Comparison of ENCODE assay signal across 18 mouse cellular contexts in the genomic region with DNA sequence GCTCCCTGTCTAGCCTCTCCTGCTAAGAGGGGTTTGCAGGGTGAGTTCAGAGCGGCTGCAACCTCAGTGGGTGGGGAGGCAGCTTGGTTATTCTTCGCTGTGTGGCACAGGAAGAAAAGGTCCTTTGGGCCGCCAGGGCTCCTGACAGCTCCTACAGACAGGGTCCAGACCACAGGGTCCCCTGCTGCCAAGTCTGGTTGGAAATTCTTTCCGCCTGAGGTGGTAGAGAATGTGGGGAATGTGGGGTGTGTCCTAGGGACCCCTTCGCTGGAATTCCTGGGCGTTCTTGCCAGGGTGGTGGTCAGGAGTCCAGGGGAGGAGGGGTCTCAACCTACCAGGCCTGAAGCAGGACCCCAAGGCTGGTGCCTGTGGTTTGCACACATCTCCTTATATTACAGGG. TPM values are rescaled to one million over a fixed set of nuclear protein-coding genes. Genes with fewer than 3 reads are reported as not detected.
A peak's percentile ranks its signal among the peaks of the same experiment; 100 is the strongest.
DNase-seq lines count a peak whose midpoint lies in the region; ATAC-seq lines count a peak whose summit lies in the region.
"Had no signal": no experiment of that assay in that cellular context is flagged by ENCODE, and none has a peak within 500 bp of the region (broad histone marks: within the 10 kb centered on the region; RNA-seq: fewer than 3 reads in every experiment).

No protein-coding gene starts in this region.

- no peak overlapping the region for H3K4me3 ChIP-seq in heart, embryonic 16.5 days (ENCODE audit: low read length)
- H3K4me3 ChIP-seq in midbrain, embryonic 13.5 days (replicated peaks) = no peak overlapping the region
- no peak overlapping the region for H3K4me3 ChIP-seq in midbrain, embryonic 14.5 days (replicated peaks; ENCODE audit: low read depth, low read length)
- H3K4me3 ChIP-seq: embryonic facial prominence, embryonic 12.5 days; forebrain, embryonic 15.5 days; hindbrain, embryonic 12.5 days; liver, embryonic 13.5 days; neural tube, embryonic 13.5 days; stomach, embryonic 15.5 days had no signal

- 8% methylated on average over 6 of the region's 6 CpGs for WGBS in heart, embryonic 16.5 days
- WGBS in midbrain, embryonic 13.5 days = 38% methylated on average over 6 of the region's 6 CpGs
- WGBS in midbrain, embryonic 14.5 days = 32% methylated on average over 6 of the region's 6 CpGs

- no peaks in the 10 kb centered on the region for H3K36me3 ChIP-seq in heart, embryonic 16.5 days (ENCODE audit: control insufficient read depth, insufficient read depth)
- H3K36me3 ChIP-seq in midbrain, embryonic 13.5 days = no peaks in the 10 kb centered on the region
- H3K36me3 ChIP-seq in midbrain, embryonic 14.5 days (ENCODE audit: control insufficient read depth, insufficient read depth, low read length) = no peaks in the 10 kb centered on the region
- H3K36me3 ChIP-seq: embryonic facial prominence, embryonic 12.5 days; forebrain, embryonic 15.5 days; hindbrain, embryonic 12.5 days; liver, embryonic 13.5 days; neural tube, embryonic 13.5 days; stomach, embryonic 15.5 days had no signal

- intact Hi-C loops in heart, postnatal 25 days (cut with DNase I) = loop anchor here (10.0 kb wide), 1 partner anchor 338 kb away; no protein-coding TSS in a partner anchor

- H3K9me3 ChIP-seq in heart, embryonic 16.5 days (replicated peaks; ENCODE audit: control insufficient read depth, low read length) = no peaks in the 10 kb centered on the region
- H3K9me3 ChIP-seq in midbrain, embryonic 13.5 days = no peaks in the 10 kb centered on the region
- no peaks in the 10 kb centered on the region for H3K9me3 ChIP-seq in midbrain, embryonic 14.5 days (ENCODE audit: control insufficient read depth, low read length)
- H3K9me3 ChIP-seq: embryonic facial prominence, embryonic 12.5 days; forebrain, embryonic 15.5 days; hindbrain, embryonic 12.5 days; liver, embryonic 13.5 days; neural tube, embryonic 13.5 days; stomach, embryonic 15.5 days had no signal

- ATAC-seq in heart, embryonic 16.5 days (replicated peaks; ENCODE audit: extremely low read depth, insufficient read depth, low FRiP score) = peak; percentile 69; the same call in 1 of the 2 replicates
- no peak for ATAC-seq in midbrain, embryonic 13.5 days
- no peak for ATAC-seq in midbrain, embryonic 14.5 days (ENCODE audit: low FRiP score, low TSS enrichment)
- ATAC-seq: forebrain, embryonic 15.5 days had no signal

- no peak overlapping the region for H3K9ac ChIP-seq in heart, embryonic 16.5 days (ENCODE audit: low read length)
- 0 out of 2 replicates have a peak overlapping the region, but pooled peaks have one; percentile 28 for H3K9ac ChIP-seq in midbrain, embryonic 13.5 days (replicated peaks)
- no peak overlapping the region for H3K9ac ChIP-seq in midbrain, embryonic 14.5 days (replicated peaks; ENCODE audit: low read length)
- H3K9ac ChIP-seq: embryonic facial prominence, embryonic 12.5 days; forebrain, embryonic 15.5 days; hindbrain, embryonic 12.5 days; liver, embryonic 13.5 days; neural tube, embryonic 13.5 days; stomach, embryonic 15.5 days had no signal

- H3K4me2 ChIP-seq in heart, embryonic 16.5 days (ENCODE audit: low read depth, low read length) = no peak overlapping the region
- H3K4me2 ChIP-seq in midbrain, embryonic 13.5 days (replicated peaks) = no peak overlapping the region
- no peak overlapping the region for H3K4me2 ChIP-seq in midbrain, embryonic 14.5 days (ENCODE audit: low read length)
- H3K4me2 ChIP-seq: embryonic facial prominence, embryonic 12.5 days; forebrain, embryonic 15.5 days; hindbrain, embryonic 12.5 days; liver, embryonic 13.5 days; neural tube, embryonic 13.5 days; stomach, embryonic 15.5 days had no signal

- no peak overlapping the region for H3K27ac ChIP-seq in heart, embryonic 16.5 days (ENCODE audit: low read length)
- H3K27ac ChIP-seq in midbrain, embryonic 13.5 days = no peak overlapping the region; the same call in 1 of the 2 replicates
- H3K27ac ChIP-seq in midbrain, embryonic 14.5 days (replicated peaks; ENCODE audit: low read depth, low read length) = no peak overlapping the region
- H3K27ac ChIP-seq: embryonic facial prominence, embryonic 12.5 days; forebrain, embryonic 15.5 days; hindbrain, embryonic 12.5 days; liver, embryonic 13.5 days; neural tube, embryonic 13.5 days; stomach, embryonic 15.5 days had no signal

- peaks cover 10% of the 10 kb centered on the region for H3K4me1 ChIP-seq in heart, embryonic 16.5 days (ENCODE audit: control insufficient read depth, insufficient read depth, low read length)
- peaks cover 16% of the 10 kb centered on the region; the same call in 1 of the 2 replicates for H3K4me1 ChIP-seq in midbrain, embryonic 13.5 days (replicated peaks)
- H3K4me1 ChIP-seq in midbrain, embryonic 14.5 days (ENCODE audit: control insufficient read depth, insufficient read depth, low read length) = no peaks in the 10 kb centered on the region; the same call in 1 of the 2 replicates
- H3K4me1 ChIP-seq: liver, embryonic 13.5 days; neural tube, embryonic 13.5 days; stomach, embryonic 15.5 days had no signal

- peak; percentile 12 for DNase-seq in embryo, embryonic 9.5 days (ENCODE audit: extremely low spot score)
- no peak for DNase-seq in embryo, embryonic 10 days (ENCODE audit: low spot score)
- no peak for DNase-seq in heart, postnatal 25 days (ENCODE audit: low spot score)
- no peak for DNase-seq in midbrain, embryonic 14.5 days
- peak; percentile 29 for DNase-seq in yolk sac, embryonic 10.5 days (ENCODE audit: low spot score)
- no peak for DNase-seq in thymus, postnatal 10 days (ENCODE audit: low spot score in 2 of 2)
- DNase-seq: adrenal gland, postnatal 25 days; cerebellum, postnatal 14 days; kidney, adult 9 months; layer of hippocampus, adult 9-11 months; liver, embryonic 13.5 days had no signal

- H3K27me3 ChIP-seq in heart, embryonic 16.5 days (ENCODE audit: control insufficient read depth, insufficient read depth, low read length) = no peaks in the 10 kb centered on the region
- H3K27me3 ChIP-seq in midbrain, embryonic 13.5 days = no peaks in the 10 kb centered on the region
- H3K27me3 ChIP-seq in midbrain, embryonic 14.5 days (ENCODE audit: control insufficient read depth, insufficient read depth, low read length) = no peaks in the 10 kb centered on the region
- H3K27me3 ChIP-seq: forebrain, embryonic 15.5 days; hindbrain, embryonic 12.5 days; liver, embryonic 13.5 days; neural tube, embryonic 13.5 days; stomach, embryonic 15.5 days had no signal

RNA-seq across cellular contexts. Expression of a gene that starts 13.3 kb away (rescaled TPM):
- polyA plus RNA-seq in heart, embryonic 16.5 days (2015; fragmentation: Nextera tagmentation; extraction: Ambion mirVana) = 1.5 and 1.9 TPM in 2 replicates
- under 1 TPM; 0.34 to 0.36 TPM for total RNA-seq in heart, postnatal 25 days (2021)
- polyA plus RNA-seq in midbrain, embryonic 13.5 days (2015; fragmentation: Nextera tagmentation; extraction: Ambion mirVana) = 9.4 and 10.6 TPM in 2 replicates
- polyA plus RNA-seq in midbrain, embryonic 14.5 days (2014; fragmentation: Nextera tagmentation; extraction: Ambion mirVana) = 10.7 and 12.0 TPM in 2 replicates

Comparison
In these comparisons a context has a peak if more than half of its experiments do, and no peak if none do; other contexts are left out.
1. DNase-seq: peak in embryo, embryonic 9.5 days (single experiment) and yolk sac, embryonic 10.5 days (single experiment); none in embryo, embryonic 10 days (single experiment), heart, postnatal 25 days (single experiment), midbrain, embryonic 14.5 days (single experiment) and thymus, postnatal 10 days (0 of 2).